Mouse (Mus musculus) bone marrow macrophage, adult 2 months (primary cell): ENCODE measurements around the gene Lrrc55.

Experiments
- CTCF ChIP-seq: IDR thresholded peaks from 2 replicates; pipeline ENCODE4 v1.5.1; 2012; ENCODE audit warnings: low read depth, mild to moderate bottlenecking, low read length, moderate library complexity
- POLR2A ChIP-seq: IDR thresholded peaks from 2 replicates; pipeline ENCODE4 v1.6.1; 2012; ENCODE audit warnings: mild to moderate bottlenecking, low read depth, low read length, borderline replicate concordance

- TF ChIP-seq POLR2A = no peak
- TF ChIP-seq CTCF = no peak
These were observed 49.5 kb downstream of the Lrrc55 start for GRCm38 (mm10) chr2:85147481-85147880.
